Mouse (Mus musculus): ENCODE data around the gene Itpr3. TPM values are rescaled to one million over a fixed set of nuclear protein-coding genes. Genes with fewer than 3 reads are reported as not detected.

Itpr3 gene
- polyA plus RNA-seq, 1 experiment from 2014 or later: 0.82 TPM

DNA sequence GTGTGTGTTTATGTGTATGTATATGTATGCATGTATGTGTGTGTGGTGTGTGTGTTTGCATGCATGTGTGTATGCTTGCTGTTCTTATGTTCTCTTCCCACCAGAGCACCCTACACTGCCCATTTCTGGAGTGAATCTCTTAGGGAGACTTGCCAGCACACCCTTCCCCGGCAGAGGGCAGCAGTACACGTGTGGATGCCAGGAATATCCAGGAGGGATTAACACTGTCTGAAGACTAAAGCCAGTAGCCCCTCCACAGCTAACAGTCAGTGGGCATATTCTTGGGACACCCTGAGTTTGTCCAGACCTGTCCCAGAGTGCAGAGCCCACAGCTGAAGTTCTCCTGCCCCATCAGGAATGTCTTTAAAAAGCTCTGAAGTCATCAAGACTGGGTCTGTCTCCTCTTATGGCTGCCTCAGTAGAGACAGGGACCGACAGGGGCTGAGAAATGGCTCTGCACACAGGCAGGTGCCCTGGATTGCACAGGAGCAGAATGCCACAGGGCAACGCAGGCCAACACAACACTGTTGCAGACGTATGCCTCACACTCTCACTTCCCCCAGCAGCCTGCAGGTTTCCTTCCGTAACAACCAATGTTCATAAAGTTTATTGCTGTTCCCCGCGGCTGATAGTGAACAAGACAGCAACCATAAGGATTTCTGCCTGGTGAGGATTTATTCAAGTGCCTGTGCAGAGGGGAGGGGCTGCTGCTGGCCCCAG lies 108.1 kb downstream of the Itpr3 start:
- Histone ChIP-seq H3K4me2 (no peak overlapping the region), H3K4me1 (peaks cover 18% of the 10 kb centered on the region), H3K27me3 (replicated peaks) (no peaks in the 10 kb centered on the region), H3K9ac (replicated peaks) (no peak overlapping the region), H3K36me3 (no peaks in the 10 kb centered on the region), H3K4me3 (replicated peaks) (no peak overlapping the region), H3K27ac (replicated peaks) (peak overlapping the region; percentile 51), H3K9me3 (replicated peaks) (no peaks in the 10 kb centered on the region)
- WGBS: 20% methylated on average over 8 of the region's 8 CpGs
- peak; percentile 51; the same call in 1 of the 2 replicates for ATAC-seq (ENCODE audit: low FRiP score)

DNA sequence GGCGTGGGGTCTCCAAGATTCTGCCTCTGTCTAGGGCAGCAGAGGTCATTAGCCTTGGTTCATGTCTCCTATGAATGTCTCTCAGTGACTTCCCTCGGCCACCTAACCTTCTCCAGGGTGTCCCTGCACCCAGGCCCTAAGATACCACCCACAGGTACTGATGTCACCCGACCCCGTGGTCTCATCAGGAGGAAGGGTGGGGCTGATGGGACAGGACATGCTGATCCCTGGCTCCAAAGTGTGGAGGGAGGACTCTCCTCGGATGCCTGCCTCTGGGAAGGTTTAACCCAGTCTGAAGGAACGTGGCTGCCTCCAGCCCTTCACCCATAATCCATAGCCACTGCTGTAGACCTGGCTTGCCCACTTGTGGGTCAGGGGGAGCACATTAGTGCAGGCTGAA lies 109.8 kb downstream of the Itpr3 start:
- WGBS: 79% methylated on average over 6 of the region's 6 CpGs
- Histone ChIP-seq H3K9ac (replicated peaks) (no peak overlapping the region), H3K4me1 (peaks cover 18% of the 10 kb centered on the region), H3K4me3 (replicated peaks) (no peak overlapping the region), H3K27me3 (replicated peaks) (no peaks in the 10 kb centered on the region), H3K36me3 (no peaks in the 10 kb centered on the region), H3K4me2 (no peak overlapping the region), H3K27ac (replicated peaks) (no peak overlapping the region), H3K9me3 (replicated peaks) (no peaks in the 10 kb centered on the region)
- no peak for ATAC-seq (ENCODE audit: low FRiP score)

DNA sequence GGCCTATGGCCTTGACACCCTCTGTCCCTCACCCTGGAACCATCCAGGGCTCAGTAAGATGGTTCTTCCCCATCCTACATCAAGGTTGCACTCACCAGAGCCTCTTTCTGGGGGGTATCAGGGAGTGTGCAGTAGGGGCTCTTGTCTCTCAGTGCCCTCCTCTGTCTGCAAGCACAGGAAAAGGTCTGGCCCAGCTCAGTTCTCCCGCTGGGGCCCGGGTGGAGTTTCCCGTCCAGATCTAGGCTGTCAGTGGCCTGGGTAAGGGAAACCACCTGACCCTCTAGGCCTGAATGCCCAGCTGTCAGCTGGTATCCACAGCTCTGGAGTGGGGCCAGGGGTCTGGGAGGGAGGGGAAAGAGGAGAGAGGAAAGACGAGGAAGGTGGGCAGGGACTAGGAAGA lies 110.4 kb downstream of the Itpr3 start, which contains the start of gene Ip6k3:
Gene Ip6k3 (minus strand): TSS at position 251 of the 400 bp plus-strand sequence.
- Histone ChIP-seq H3K4me1 (peaks cover 18% of the 10 kb centered on the region), H3K27ac (replicated peaks) (no peak within 1 kb of the TSS), H3K27me3 (replicated peaks) (no peaks in the 10 kb centered on the region), H3K9me3 (replicated peaks) (no peaks in the 10 kb centered on the region), H3K36me3 (no peaks in the 10 kb centered on the region), H3K9ac (replicated peaks) (no peak within 1 kb of the TSS), H3K4me2 (no peak within 1 kb of the TSS), H3K4me3 (replicated peaks) (no peak within 1 kb of the TSS)
- ATAC-seq (ENCODE audit: low FRiP score): no peak
- WGBS: 52% methylated on average over 4 of the region's 4 CpGs

DNA sequence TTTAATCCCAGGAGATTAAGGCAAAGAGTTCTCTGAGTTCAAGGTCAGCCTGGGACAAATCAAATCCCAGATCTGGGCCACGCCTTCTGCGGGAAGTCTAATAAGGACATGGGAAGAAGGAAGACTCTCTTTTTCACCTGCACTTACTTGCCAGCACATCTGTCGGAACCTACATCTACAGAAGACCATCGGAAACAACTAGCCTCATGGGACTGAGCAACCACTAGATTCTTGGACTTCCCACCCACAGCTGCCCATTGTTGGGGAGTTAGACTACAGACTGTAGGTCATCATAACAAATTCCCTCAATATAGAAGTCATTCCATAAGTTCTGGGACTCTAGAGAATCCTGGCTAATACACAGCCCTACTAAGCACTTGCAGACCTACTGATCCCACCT lies 111.5 kb downstream of the Itpr3 start:
- no peak overlapping the region for H3K4me3 ChIP-seq (replicated peaks)
- no peak overlapping the region for H3K4me2 ChIP-seq
- H3K9ac ChIP-seq (replicated peaks): no peak overlapping the region
- H3K36me3 ChIP-seq: no peaks in the 10 kb centered on the region
- WGBS: 91% methylated on average over 4 of the region's 4 CpGs
- no peak for ATAC-seq (ENCODE audit: low FRiP score)
- no peaks in the 10 kb centered on the region for H3K9me3 ChIP-seq (replicated peaks)
- H3K4me1 ChIP-seq: peaks cover 11% of the 10 kb centered on the region
- no peak overlapping the region for H3K27ac ChIP-seq (replicated peaks)
- H3K27me3 ChIP-seq (replicated peaks): no peaks in the 10 kb centered on the region

DNA sequence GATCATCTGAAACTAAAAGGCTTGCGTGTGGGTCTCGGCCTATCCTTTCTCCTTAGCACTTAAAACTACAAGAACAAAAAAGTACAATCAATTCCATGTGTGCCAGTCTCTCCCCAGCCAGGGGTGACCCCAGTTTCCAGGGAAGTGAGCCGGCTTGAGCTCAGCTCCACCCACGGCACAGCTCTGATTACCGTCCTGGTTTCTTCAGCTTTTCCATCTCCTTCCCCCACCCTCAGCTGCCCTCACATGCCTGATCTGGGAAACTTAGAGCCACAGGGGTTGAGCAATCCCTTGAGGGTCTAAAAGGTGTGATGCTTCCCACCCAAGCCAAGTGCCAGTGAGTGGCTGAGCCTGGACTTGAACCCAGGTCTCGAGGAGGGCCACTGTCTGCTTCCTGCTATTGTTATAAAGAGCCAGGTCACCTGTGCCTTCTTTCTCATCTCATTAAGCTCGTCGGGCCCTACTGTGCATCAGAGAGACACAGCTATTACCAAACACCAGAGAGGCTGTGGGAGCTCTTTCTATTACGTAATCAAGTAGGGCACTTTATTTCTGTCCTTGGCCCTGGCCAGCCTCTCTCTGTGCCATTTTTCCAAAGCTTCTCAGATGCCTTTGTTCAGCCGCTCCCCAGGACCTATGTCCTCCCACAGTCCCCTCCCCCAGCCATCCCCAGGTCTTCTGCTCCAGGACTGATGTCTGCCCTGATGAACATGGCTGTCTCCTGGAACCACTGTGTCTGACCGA lies 113.0 kb downstream of the Itpr3 start:
- Histone ChIP-seq H3K36me3 (no peaks in the 10 kb centered on the region), H3K27me3 (replicated peaks) (no peaks in the 10 kb centered on the region), H3K9ac (replicated peaks) (no peak overlapping the region), H3K4me3 (replicated peaks) (no peak overlapping the region), H3K4me2 (no peak overlapping the region), H3K27ac (replicated peaks) (no peak overlapping the region), H3K4me1 (peaks cover 9% of the 10 kb centered on the region), H3K9me3 (replicated peaks) (no peaks in the 10 kb centered on the region)
- no peak for ATAC-seq (ENCODE audit: low FRiP score)
- 81% methylated on average over 11 of the region's 11 CpGs for WGBS

DNA sequence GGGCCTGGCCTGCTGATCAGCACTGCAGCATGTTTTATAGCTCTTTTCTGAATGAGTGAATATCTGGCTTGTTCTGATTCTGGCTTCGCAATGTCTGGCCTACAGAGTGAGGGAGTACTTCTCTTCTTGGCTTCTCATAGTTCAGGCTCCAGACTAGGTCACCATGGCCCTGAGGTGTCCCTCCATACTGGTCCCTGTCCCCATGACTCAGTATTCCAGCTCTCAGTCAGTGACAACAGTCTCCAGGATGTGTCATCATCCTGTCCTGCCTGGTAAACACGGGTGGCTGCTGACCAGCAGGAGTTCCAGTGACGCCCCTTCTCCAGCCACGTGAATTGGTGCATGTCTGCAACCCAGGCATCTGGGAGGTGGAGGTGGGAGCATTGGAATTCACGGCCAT lies 114.0 kb downstream of the Itpr3 start:
- H3K4me1 ChIP-seq: peaks cover 12% of the 10 kb centered on the region
- no peak overlapping the region for H3K4me3 ChIP-seq (replicated peaks)
- H3K4me2 ChIP-seq: no peak overlapping the region
- H3K36me3 ChIP-seq: no peaks in the 10 kb centered on the region
- H3K9me3 ChIP-seq (replicated peaks): no peaks in the 10 kb centered on the region
- H3K9ac ChIP-seq (replicated peaks): no peak overlapping the region
- no peak overlapping the region for H3K27ac ChIP-seq (replicated peaks)
- 77% methylated on average over 5 of the region's 5 CpGs for WGBS
- ATAC-seq (ENCODE audit: low FRiP score): no peak
- no peaks in the 10 kb centered on the region for H3K27me3 ChIP-seq (replicated peaks)

Small RNA genes within 50 kb of the gene (microRNA-seq; reads per million reads assigned to microRNA genes)
- not detected for gene Mir7677

Other genes with a start within 250 kb of the Itpr3 start
- 0.13 TPM in 1 of 2 replicates, not detected in the other for gene Nkx2-5, start 212.3 kb upstream of the Itpr3 start, polyA plus RNA-seq (2015; fragmentation: Nextera tagmentation; extraction: Ambion mirVana)
- gene Kifc5b, start 140.2 kb upstream of the Itpr3 start, polyA plus RNA-seq (2015; fragmentation: Nextera tagmentation; extraction: Ambion mirVana): 2.3 and 3.5 TPM in 2 replicates
- 27.5 and 30.5 TPM in 2 replicates for gene Phf1, start 124.3 kb upstream of the Itpr3 start, polyA plus RNA-seq (2015; fragmentation: Nextera tagmentation; extraction: Ambion mirVana)
- 141 and 152 TPM in 2 replicates for gene Cuta, start 117.7 kb upstream of the Itpr3 start, polyA plus RNA-seq (2015; fragmentation: Nextera tagmentation; extraction: Ambion mirVana)
- gene Syngap1, start 116.1 kb upstream of the Itpr3 start, polyA plus RNA-seq (2015; fragmentation: Nextera tagmentation; extraction: Ambion mirVana): 3.7 and 3.8 TPM in 2 replicates
- gene Zbtb9, start 84.1 kb upstream of the Itpr3 start, polyA plus RNA-seq (2015; fragmentation: Nextera tagmentation; extraction: Ambion mirVana): 15.9 and 16.0 TPM in 2 replicates
- 4.5 TPM in 2 replicates for gene Bak1, start 28.3 kb upstream of the Itpr3 start, polyA plus RNA-seq (2015; fragmentation: Nextera tagmentation; extraction: Ambion mirVana)
- 349 and 390 TPM in 2 replicates for gene Uqcc2, start 76.6 kb downstream of the Itpr3 start, polyA plus RNA-seq (2015; fragmentation: Nextera tagmentation; extraction: Ambion mirVana)
- 0.23 and 0.40 TPM in 2 replicates for gene Ip6k3, start 110.5 kb downstream of the Itpr3 start, polyA plus RNA-seq (2015; fragmentation: Nextera tagmentation; extraction: Ambion mirVana)
- gene Lemd2, start 147.2 kb downstream of the Itpr3 start, polyA plus RNA-seq (2015; fragmentation: Nextera tagmentation; extraction: Ambion mirVana): 16.9 and 19.7 TPM in 2 replicates

All from neural tube, embryonic 15.5 days (tissue).